Mouse (Mus musculus) testis, postnatal 14 days (tissue): ENCODE measurements at regions not wholly inside any gene's neighbourhood (a gene's known extent, or its start where the extent isn't known, plus 50 kb on each side); places are given as distances from the start of the nearest gene placed in this dataset.

Source experiments
- DNase-seq: peaks from one replicate; pipeline ENCODE4 v3.0.0; 2021; ENCODE audit warnings: low spot score

- DNase-seq: no peak
Observed at GRCm38 (mm10) chr2:93135324-93135723, 52.0 kb upstream of the Trp53i11 start.

GRCm38 (mm10) chr2:93133301-93133971 lies 53.9 kb upstream of the Trp53i11 start:
- no peak for DNase-seq

- no peak for DNase-seq
Observed at GRCm38 (mm10) chr2:93131825-93132623, 55.3 kb upstream of the Trp53i11 start.

- DNase-seq: no peak
Observed at GRCm38 (mm10) chr2:93131236-93131635, 56.1 kb upstream of the Trp53i11 start.

- DNase-seq: no peak
Observed at GRCm38 (mm10) chr2:93129176-93129575, 58.2 kb upstream of the Trp53i11 start.

- peak; percentile 21 for DNase-seq
Observed at GRCm38 (mm10) chr2:93126595-93127165, 60.7 kb upstream of the Trp53i11 start.

- DNase-seq: no peak
Observed at GRCm38 (mm10) chr2:93126112-93126511, 61.2 kb upstream of the Trp53i11 start.

GRCm38 (mm10) chr2:93124866-93125467 lies 62.4 kb upstream of the Trp53i11 start:
- no peak for DNase-seq

- DNase-seq: no peak
Observed at GRCm38 (mm10) chr2:93123829-93124228, 63.5 kb upstream of the Trp53i11 start.

GRCm38 (mm10) chr2:93120386-93120785 lies 67.0 kb upstream of the Trp53i11 start:
- no peak for DNase-seq

GRCm38 (mm10) chr2:93119001-93119400 lies 68.3 kb upstream of the Trp53i11 start:
- DNase-seq: no peak

GRCm38 (mm10) chr2:93115303-93115702 lies 69.3 kb upstream of the Prdm11 start:
- no peak for DNase-seq

GRCm38 (mm10) chr2:93113929-93114328 lies 68.0 kb upstream of the Prdm11 start:
- DNase-seq: no peak

GRCm38 (mm10) chr2:93112320-93112719 lies 66.4 kb upstream of the Prdm11 start:
- DNase-seq: no peak

- no peak for DNase-seq
Observed at GRCm38 (mm10) chr2:93110898-93111297, 64.9 kb upstream of the Prdm11 start.

GRCm38 (mm10) chr2:93106581-93106980 lies 60.6 kb upstream of the Prdm11 start:
- no peak for DNase-seq

GRCm38 (mm10) chr2:93101991-93102390 lies 56.0 kb upstream of the Prdm11 start:
- DNase-seq: no peak

- peak; percentile 52 for DNase-seq
Observed at GRCm38 (mm10) chr2:93099780-93100179, 53.8 kb upstream of the Prdm11 start.

- no peak for DNase-seq
Observed at GRCm38 (mm10) chr2:93097016-93097415, 51.0 kb upstream of the Prdm11 start.

- DNase-seq: no peak
Observed at GRCm38 (mm10) chr2:93096078-93096729, 50.2 kb upstream of the Prdm11 start.
